Mouse (Mus musculus): ENCODE measurements around the gene Mas1. TPM values are rescaled to one million over a fixed set of nuclear protein-coding genes. Genes with fewer than 3 reads are reported as not detected.

The Mas1 gene
- polyA plus RNA-seq, 1 experiment from 2014 or later: 0.61 TPM

- H3K9ac ChIP-seq (replicated peaks; ENCODE audit: low read length): no peak overlapping the region
- no peak overlapping the region for H3K4me2 ChIP-seq (replicated peaks; ENCODE audit: low read depth, low read length)
- no peaks in the 10 kb centered on the region for H3K27me3 ChIP-seq (ENCODE audit: insufficient read depth, low read length)
- H3K36me3 ChIP-seq (ENCODE audit: insufficient read depth, low read length): no peaks in the 10 kb centered on the region
- no peaks in the 10 kb centered on the region for H3K9me3 ChIP-seq (ENCODE audit: low read length)
- 94% methylated on average over 11 of the region's 11 CpGs for WGBS
- ATAC-seq (ENCODE audit: low FRiP score, low TSS enrichment): no peak
- H3K27ac ChIP-seq (ENCODE audit: low read length): no peak overlapping the region
- H3K4me1 ChIP-seq (ENCODE audit: insufficient read depth, low read length): no peaks in the 10 kb centered on the region
- H3K4me3 ChIP-seq (ENCODE audit: low read length): no peak overlapping the region
Measured at GRCm38 (mm10) chr17:12854386-12854785, 13.6 kb downstream of the Mas1 start.

GRCm38 (mm10) chr17:12853821-12854220 lies 14.1 kb downstream of the Mas1 start:
- 76% methylated on average over 2 of the region's 2 CpGs for WGBS
- Histone ChIP-seq H3K9me3 (ENCODE audit: low read length) (no peaks in the 10 kb centered on the region), H3K4me1 (ENCODE audit: insufficient read depth, low read length) (no peaks in the 10 kb centered on the region), H3K27me3 (ENCODE audit: insufficient read depth, low read length) (no peaks in the 10 kb centered on the region), H3K27ac (ENCODE audit: low read length) (no peak overlapping the region), H3K36me3 (ENCODE audit: insufficient read depth, low read length) (no peaks in the 10 kb centered on the region), H3K4me3 (ENCODE audit: low read length) (no peak overlapping the region), H3K4me2 (replicated peaks; ENCODE audit: low read depth, low read length) (no peak overlapping the region), H3K9ac (replicated peaks; ENCODE audit: low read length) (no peak overlapping the region)
- no peak for ATAC-seq (ENCODE audit: low FRiP score, low TSS enrichment)

DNA sequence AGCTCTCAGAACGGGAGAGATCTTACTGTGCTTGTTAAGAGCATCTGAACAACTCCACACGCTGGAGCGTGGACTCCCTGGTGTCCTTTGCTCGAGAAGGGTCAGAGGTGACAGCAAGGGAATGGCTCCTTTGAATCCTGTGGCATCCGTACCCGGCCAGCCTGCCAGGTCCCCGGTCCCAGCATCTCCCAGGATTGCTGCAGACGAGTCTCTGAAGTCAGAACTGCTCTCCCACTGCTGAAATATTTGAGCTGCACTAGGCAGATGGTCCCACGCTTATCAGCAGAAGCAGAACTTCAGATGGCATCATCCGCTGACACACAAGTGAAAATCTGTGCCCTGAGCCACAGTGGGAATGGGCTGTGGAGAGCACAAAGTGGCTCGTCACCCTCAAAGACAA lies 16.3 kb downstream of the Mas1 start:
- Histone ChIP-seq H3K27ac (ENCODE audit: low read length) (no peak overlapping the region), H3K27me3 (ENCODE audit: insufficient read depth, low read length) (no peaks in the 10 kb centered on the region), H3K4me3 (ENCODE audit: low read length) (no peak overlapping the region), H3K4me2 (replicated peaks; ENCODE audit: low read depth, low read length) (no peak overlapping the region), H3K4me1 (ENCODE audit: insufficient read depth, low read length) (no peaks in the 10 kb centered on the region), H3K9ac (replicated peaks; ENCODE audit: low read length) (no peak overlapping the region), H3K9me3 (ENCODE audit: low read length) (no peaks in the 10 kb centered on the region), H3K36me3 (ENCODE audit: insufficient read depth, low read length) (no peaks in the 10 kb centered on the region)
- WGBS: 69% methylated on average over 11 of the region's 11 CpGs
- no peak for ATAC-seq (ENCODE audit: low FRiP score, low TSS enrichment)

GRCm38 (mm10) chr17:12849778-12850382 lies 18.1 kb downstream of the Mas1 start:
- no peak for ATAC-seq (ENCODE audit: low FRiP score, low TSS enrichment)
- Histone ChIP-seq H3K4me2 (replicated peaks; ENCODE audit: low read depth, low read length) (no peak overlapping the region), H3K9ac (replicated peaks; ENCODE audit: low read length) (no peak overlapping the region), H3K27ac (ENCODE audit: low read length) (no peak overlapping the region), H3K27me3 (ENCODE audit: insufficient read depth, low read length) (no peaks in the 10 kb centered on the region), H3K4me3 (ENCODE audit: low read length) (no peak overlapping the region), H3K4me1 (ENCODE audit: insufficient read depth, low read length) (peaks cover 7% of the 10 kb centered on the region), H3K9me3 (ENCODE audit: low read length) (no peaks in the 10 kb centered on the region), H3K36me3 (ENCODE audit: insufficient read depth, low read length) (no peaks in the 10 kb centered on the region)
- WGBS: 84% methylated on average over 8 of the region's 8 CpGs

- Histone ChIP-seq H3K4me3 (ENCODE audit: low read length) (no peak overlapping the region), H3K9ac (replicated peaks; ENCODE audit: low read length) (no peak overlapping the region), H3K36me3 (ENCODE audit: insufficient read depth, low read length) (no peaks in the 10 kb centered on the region), H3K4me1 (ENCODE audit: insufficient read depth, low read length) (peaks cover 7% of the 10 kb centered on the region), H3K27me3 (ENCODE audit: insufficient read depth, low read length) (no peaks in the 10 kb centered on the region), H3K4me2 (replicated peaks; ENCODE audit: low read depth, low read length) (no peak overlapping the region), H3K9me3 (ENCODE audit: low read length) (no peaks in the 10 kb centered on the region), H3K27ac (ENCODE audit: low read length) (no peak overlapping the region)
- no peak for ATAC-seq (ENCODE audit: low FRiP score, low TSS enrichment)
- WGBS: 48% methylated on average over 4 of the region's 4 CpGs
Measured at GRCm38 (mm10) chr17:12847736-12848135, 20.2 kb downstream of the Mas1 start.

DNA sequence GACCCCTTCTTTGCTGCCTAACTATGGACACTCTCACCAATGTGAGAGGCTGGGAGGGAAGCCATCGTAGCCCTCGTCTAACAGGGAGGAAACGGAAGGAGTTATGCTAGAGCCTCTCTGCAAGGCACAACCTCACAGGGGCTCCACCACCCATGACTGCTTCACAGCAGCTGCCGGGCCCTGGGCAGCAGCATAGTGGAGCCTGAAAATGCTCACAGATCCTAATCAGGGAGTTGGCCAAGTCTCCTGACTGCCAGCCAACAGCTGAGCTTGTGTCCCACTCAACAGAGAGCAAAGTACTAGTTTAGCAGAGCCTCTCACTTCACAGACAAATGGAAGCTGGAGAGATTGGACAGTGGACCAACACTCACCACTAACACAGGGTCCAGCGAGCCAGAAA lies 21.5 kb downstream of the Mas1 start:
- Histone ChIP-seq H3K4me1 (ENCODE audit: insufficient read depth, low read length) (peaks cover 7% of the 10 kb centered on the region), H3K27ac (ENCODE audit: low read length) (peak overlapping the region; percentile 52; the same call in 1 of the 2 replicates), H3K9ac (replicated peaks; ENCODE audit: low read length) (no peak overlapping the region), H3K4me2 (replicated peaks; ENCODE audit: low read depth, low read length) (no peak overlapping the region), H3K36me3 (ENCODE audit: insufficient read depth, low read length) (no peaks in the 10 kb centered on the region), H3K4me3 (ENCODE audit: low read length) (no peak overlapping the region), H3K9me3 (ENCODE audit: low read length) (no peaks in the 10 kb centered on the region), H3K27me3 (ENCODE audit: insufficient read depth, low read length) (no peaks in the 10 kb centered on the region)
- peak; percentile 69; the same call in 1 of the 2 replicates for ATAC-seq (ENCODE audit: low FRiP score, low TSS enrichment)
- 68% methylated on average over 5 of the region's 5 CpGs for WGBS

DNA sequence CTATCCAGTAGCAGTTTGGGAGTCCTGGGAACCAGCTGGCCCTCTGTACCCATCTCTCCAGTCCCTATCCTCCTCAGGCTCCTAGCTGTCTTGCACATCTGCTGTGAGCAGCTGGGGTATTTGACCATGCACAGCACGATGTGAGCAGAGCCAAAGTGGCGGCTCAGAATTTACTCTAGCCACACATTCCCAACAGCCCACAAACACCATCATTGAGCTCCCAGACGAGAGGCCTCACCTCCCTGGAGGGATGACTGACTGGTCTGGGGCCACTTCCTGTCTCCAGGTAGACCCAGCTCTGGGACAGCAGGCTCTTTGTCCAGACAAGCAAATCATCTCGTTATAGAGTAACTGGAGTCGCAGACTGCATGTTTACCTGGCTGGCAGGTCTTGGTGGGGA lies 22.1 kb downstream of the Mas1 start:
- no peak overlapping the region; the same call in 1 of the 2 replicates for H3K27ac ChIP-seq (ENCODE audit: low read length)
- H3K9me3 ChIP-seq (ENCODE audit: low read length): no peaks in the 10 kb centered on the region
- H3K9ac ChIP-seq (replicated peaks; ENCODE audit: low read length): no peak overlapping the region; the same call in 1 of the 2 replicates
- no peaks in the 10 kb centered on the region for H3K27me3 ChIP-seq (ENCODE audit: insufficient read depth, low read length)
- 30% methylated on average over 5 of the region's 5 CpGs for WGBS
- no peak overlapping the region for H3K4me3 ChIP-seq (ENCODE audit: low read length)
- H3K36me3 ChIP-seq (ENCODE audit: insufficient read depth, low read length): no peaks in the 10 kb centered on the region
- H3K4me2 ChIP-seq (replicated peaks; ENCODE audit: low read depth, low read length): 0 out of 2 replicates have a peak overlapping the region, but pooled peaks have one; percentile 21
- H3K4me1 ChIP-seq (ENCODE audit: insufficient read depth, low read length): peaks cover 7% of the 10 kb centered on the region
- peak; percentile 75; the same call in 1 of the 2 replicates for ATAC-seq (ENCODE audit: low FRiP score, low TSS enrichment)

DNA sequence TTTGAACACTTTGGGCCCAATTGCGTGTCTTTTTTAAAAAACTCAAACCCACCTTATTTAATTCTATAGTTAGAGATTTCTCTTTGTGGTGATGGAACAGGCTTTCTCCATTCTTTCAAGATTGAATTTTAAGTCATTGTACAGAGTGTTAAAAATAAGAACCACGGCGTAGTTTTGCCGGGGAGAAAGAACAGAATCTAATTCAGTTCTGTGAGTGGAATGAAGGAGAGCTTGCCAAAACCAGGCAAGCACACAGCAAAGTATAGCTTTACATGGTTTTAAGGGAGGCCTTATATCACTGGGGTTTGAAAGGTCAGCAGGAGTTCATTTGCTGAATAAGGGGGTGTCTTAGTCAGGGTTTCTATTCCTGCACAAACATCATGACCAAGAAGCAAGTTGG lies 23.4 kb downstream of the Mas1 start:
- Histone ChIP-seq H3K27me3 (ENCODE audit: insufficient read depth, low read length) (no peaks in the 10 kb centered on the region), H3K27ac (ENCODE audit: low read length) (no peak overlapping the region), H3K4me1 (ENCODE audit: insufficient read depth, low read length) (peaks cover 7% of the 10 kb centered on the region), H3K36me3 (ENCODE audit: insufficient read depth, low read length) (no peaks in the 10 kb centered on the region), H3K4me3 (ENCODE audit: low read length) (no peak overlapping the region), H3K9me3 (ENCODE audit: low read length) (no peaks in the 10 kb centered on the region), H3K9ac (replicated peaks; ENCODE audit: low read length) (no peak overlapping the region), H3K4me2 (replicated peaks; ENCODE audit: low read depth, low read length) (no peak overlapping the region)
- no peak for ATAC-seq (ENCODE audit: low FRiP score, low TSS enrichment)
- WGBS: 85% methylated on average over 4 of the region's 4 CpGs

DNA sequence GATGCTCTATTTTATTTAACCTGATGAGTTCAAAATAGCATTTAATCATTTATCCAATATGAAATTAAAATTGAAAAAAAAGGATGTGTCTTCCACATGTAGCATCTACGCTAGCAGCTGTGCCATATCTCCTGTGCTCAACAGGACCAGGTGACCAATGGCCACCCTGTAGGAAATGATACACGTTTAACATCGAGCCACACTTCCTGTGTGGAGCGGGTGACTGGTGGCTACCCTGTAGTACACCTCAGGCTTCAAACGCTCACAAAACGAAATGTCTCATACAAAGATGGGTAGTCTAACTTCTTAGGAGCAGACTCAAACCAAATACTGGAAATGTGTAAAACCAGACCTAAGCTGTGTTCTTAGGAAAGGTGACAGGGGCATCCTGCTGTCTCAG lies 24.1 kb downstream of the Mas1 start:
- Histone ChIP-seq H3K9ac (replicated peaks; ENCODE audit: low read length) (no peak overlapping the region), H3K27me3 (ENCODE audit: insufficient read depth, low read length) (no peaks in the 10 kb centered on the region), H3K4me3 (ENCODE audit: low read length) (no peak overlapping the region), H3K4me1 (ENCODE audit: insufficient read depth, low read length) (peaks cover 7% of the 10 kb centered on the region), H3K4me2 (replicated peaks; ENCODE audit: low read depth, low read length) (no peak overlapping the region), H3K9me3 (ENCODE audit: low read length) (no peaks in the 10 kb centered on the region), H3K36me3 (ENCODE audit: insufficient read depth, low read length) (no peaks in the 10 kb centered on the region), H3K27ac (ENCODE audit: low read length) (no peak overlapping the region)
- no peak for ATAC-seq (ENCODE audit: low FRiP score, low TSS enrichment)
- WGBS: 67% methylated on average over 6 of the region's 6 CpGs

DNA sequence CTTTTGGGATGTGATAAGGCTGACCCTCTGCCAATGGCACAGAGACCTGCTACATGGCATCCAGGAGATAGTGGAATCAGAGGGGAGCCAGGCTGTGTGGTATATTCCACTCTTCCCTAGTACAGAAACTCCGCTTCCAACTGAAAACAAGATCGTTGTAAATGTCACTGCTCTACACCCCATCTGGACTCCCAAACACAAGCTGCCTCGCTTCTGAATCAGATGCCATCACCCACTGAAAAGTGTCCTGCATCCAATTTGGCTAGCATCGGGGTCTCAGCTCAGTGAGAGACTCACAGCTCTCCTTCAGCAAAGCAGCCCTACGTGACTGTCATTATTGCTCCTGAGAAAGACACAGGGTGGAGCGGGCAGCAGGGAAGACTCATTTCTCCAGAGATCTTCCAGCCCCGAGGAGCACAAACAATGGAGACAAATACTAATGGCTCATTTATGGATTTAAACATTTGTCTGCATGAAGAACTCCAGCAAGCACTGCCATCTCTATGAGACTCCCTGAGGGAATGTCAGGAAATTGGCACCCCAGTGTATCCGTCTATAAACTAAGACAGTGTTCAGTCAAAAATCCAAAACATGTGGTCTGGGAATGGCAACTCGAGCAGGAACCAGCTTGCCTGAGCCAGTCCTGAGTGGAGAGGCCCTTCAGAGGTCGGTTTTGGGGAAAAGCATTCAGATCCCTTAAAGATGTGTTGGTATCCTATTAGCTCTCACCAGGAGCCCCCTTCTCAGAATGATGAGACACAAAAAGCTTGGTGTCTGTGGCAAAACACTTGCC lies 28.3 kb downstream of the Mas1 start:
- Histone ChIP-seq H3K9ac (replicated peaks; ENCODE audit: low read length) (no peak overlapping the region), H3K4me3 (ENCODE audit: low read length) (no peak overlapping the region), H3K9me3 (ENCODE audit: low read length) (no peaks in the 10 kb centered on the region), H3K27me3 (ENCODE audit: insufficient read depth, low read length) (no peaks in the 10 kb centered on the region), H3K4me1 (ENCODE audit: insufficient read depth, low read length) (no peaks in the 10 kb centered on the region), H3K27ac (ENCODE audit: low read length) (no peak overlapping the region), H3K36me3 (ENCODE audit: insufficient read depth, low read length) (no peaks in the 10 kb centered on the region), H3K4me2 (replicated peaks; ENCODE audit: low read depth, low read length) (no peak overlapping the region)
- WGBS: 79% methylated on average over 10 of the region's 10 CpGs
- ATAC-seq (ENCODE audit: low FRiP score, low TSS enrichment): no peak
